Mouse (Mus musculus): ENCODE data around the gene Lpxn. TPM values are rescaled to one million over a fixed set of nuclear protein-coding genes. Genes with fewer than 3 reads are reported as not detected.

Lpxn gene
- polyA plus RNA-seq, 1 experiment: 0.18 TPM

DNA sequence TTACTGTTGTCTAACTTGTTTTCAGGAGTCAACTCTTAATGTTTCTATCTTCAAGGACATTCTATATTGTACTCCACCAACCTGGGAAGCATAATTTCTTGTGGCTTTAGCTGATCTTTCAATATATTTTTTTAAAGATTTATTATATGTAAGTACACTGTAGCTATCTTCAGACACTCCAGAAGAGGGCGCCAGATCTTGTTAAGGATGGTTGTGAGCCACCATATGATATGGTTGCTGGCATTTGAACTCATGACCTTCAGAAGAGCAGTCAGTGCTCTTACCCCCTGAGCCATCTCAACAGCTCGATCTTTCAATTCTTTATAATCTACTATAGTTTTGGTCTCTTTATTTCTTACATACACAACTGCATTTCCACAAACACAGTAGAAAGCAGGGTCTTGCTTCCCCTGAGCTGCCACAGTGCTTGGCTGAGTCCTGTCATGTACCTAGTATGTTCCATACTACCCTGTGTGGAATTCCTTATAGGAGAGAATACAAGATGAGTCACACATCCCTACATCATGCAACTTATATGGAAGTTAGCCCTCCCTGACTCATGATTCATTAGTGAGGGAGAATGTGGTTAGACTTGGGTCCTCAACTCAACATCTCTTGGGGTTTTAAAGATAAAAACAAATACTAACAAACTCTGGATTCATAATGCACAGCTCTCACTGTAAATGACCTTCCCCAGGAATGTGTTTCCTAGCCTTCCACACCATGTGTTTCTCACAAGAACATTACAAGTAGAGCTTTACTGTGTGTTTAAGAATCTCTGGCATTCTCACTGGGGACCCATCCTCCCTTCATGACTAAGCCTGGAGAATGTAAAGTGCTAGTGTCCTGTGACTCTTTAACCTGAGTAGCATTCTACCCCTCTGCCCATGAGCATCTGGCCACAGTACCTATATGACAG lies 33.5 kb upstream of the Lpxn start:
- Histone ChIP-seq H3K27me3 (ENCODE audit: control insufficient read depth, insufficient read depth, insufficient read length) (no peaks in the 10 kb centered on the region), H3K4me3 (no peak overlapping the region), H3K4me2 (ENCODE audit: low read depth) (no peak overlapping the region), H3K79me2 (ENCODE audit: control insufficient read depth, insufficient read depth) (no peaks in the 10 kb centered on the region), H3K36me3 (ENCODE audit: control insufficient read depth, insufficient read depth) (peaks cover 37% of the 10 kb centered on the region), H3ac (ENCODE audit: control insufficient read depth, insufficient read length) (no peak overlapping the region)
- TF ChIP-seq MAX (IDR thresholded peaks at IDR 0.05; ENCODE audit: low read depth) (no peak), TCF12 (IDR thresholded peaks at IDR 0.05; ENCODE audit: insufficient read depth, poor library complexity, severe bottlenecking) (no peak), MYOD1 (IDR thresholded peaks at IDR 0.05; ENCODE audit: control insufficient read depth in 1 of 3, insufficient read length in 2 of 3, low read depth in 2 of 3) (no peak), CEBPB (IDR thresholded peaks at IDR 0.05; ENCODE audit: insufficient read depth, poor library complexity, severe bottlenecking) (no peak), SRF (IDR thresholded peaks at IDR 0.05; ENCODE audit: control insufficient read depth, insufficient read length, low read depth) (no peak), MYOG (IDR thresholded peaks at IDR 0.05; ENCODE audit: control insufficient read depth in 1 of 3, insufficient read depth in 1 of 3, insufficient read length in 2 of 3, low read depth in 2 of 3) (no peak), POLR2AphosphoS2 (IDR thresholded peaks at IDR 0.05; ENCODE audit: insufficient read length, low read depth) (no peak), E2F4 (IDR thresholded peaks at IDR 0.05; ENCODE audit: insufficient read depth) (no peak), TCF3 (IDR thresholded peaks at IDR 0.05; ENCODE audit: insufficient read length, low read depth) (no peak), USF1 (IDR thresholded peaks at IDR 0.05; ENCODE audit: low read depth) (no peak), REST (IDR thresholded peaks at IDR 0.05; ENCODE audit: insufficient read depth, insufficient read length) (no peak), POLR2A (IDR thresholded peaks at IDR 0.05; ENCODE audit: insufficient read length, low read depth) (no peak)

GRCm38 (mm10) chr19:12765308-12765707 lies 30.7 kb upstream of the Lpxn start, which contains the start of gene Cntf:
Gene Cntf, minus strand, starts transcription at chr19:12765632.
- Histone ChIP-seq H3K4me2 (ENCODE audit: low read depth) (no peak within 1 kb of the TSS), H3K4me3 (no peak within 1 kb of the TSS), H3K36me3 (ENCODE audit: control insufficient read depth, insufficient read depth) (peaks cover 61% of the 10 kb centered on the region), H3K27me3 (ENCODE audit: control insufficient read depth, insufficient read depth, insufficient read length) (no peaks in the 10 kb centered on the region), H3ac (ENCODE audit: control insufficient read depth, insufficient read length) (no peak within 1 kb of the TSS), H3K79me2 (ENCODE audit: control insufficient read depth, insufficient read depth) (no peaks in the 10 kb centered on the region)
- TF ChIP-seq CEBPB (IDR thresholded peaks at IDR 0.05; ENCODE audit: insufficient read depth, poor library complexity, severe bottlenecking) (no peak), MYOG (IDR thresholded peaks at IDR 0.05; ENCODE audit: control insufficient read depth in 1 of 3, insufficient read depth in 1 of 3, insufficient read length in 2 of 3, low read depth in 2 of 3) (no peak), POLR2A (IDR thresholded peaks at IDR 0.05; ENCODE audit: insufficient read length, low read depth) (no peak), POLR2AphosphoS2 (IDR thresholded peaks at IDR 0.05; ENCODE audit: insufficient read length, low read depth) (no peak), TCF12 (IDR thresholded peaks at IDR 0.05; ENCODE audit: insufficient read depth, poor library complexity, severe bottlenecking) (no peak), TCF3 (IDR thresholded peaks at IDR 0.05; ENCODE audit: insufficient read length, low read depth) (no peak), REST (IDR thresholded peaks at IDR 0.05; ENCODE audit: insufficient read depth, insufficient read length) (no peak), MAX (IDR thresholded peaks at IDR 0.05; ENCODE audit: low read depth) (no peak), USF1 (IDR thresholded peaks at IDR 0.05; ENCODE audit: low read depth) (no peak), E2F4 (IDR thresholded peaks at IDR 0.05; ENCODE audit: insufficient read depth) (no peak), MYOD1 (IDR thresholded peaks at IDR 0.05; ENCODE audit: control insufficient read depth in 1 of 3, insufficient read length in 2 of 3, low read depth in 2 of 3) (no peak), SRF (IDR thresholded peaks at IDR 0.05; ENCODE audit: control insufficient read depth, insufficient read length, low read depth) (no peak)

DNA sequence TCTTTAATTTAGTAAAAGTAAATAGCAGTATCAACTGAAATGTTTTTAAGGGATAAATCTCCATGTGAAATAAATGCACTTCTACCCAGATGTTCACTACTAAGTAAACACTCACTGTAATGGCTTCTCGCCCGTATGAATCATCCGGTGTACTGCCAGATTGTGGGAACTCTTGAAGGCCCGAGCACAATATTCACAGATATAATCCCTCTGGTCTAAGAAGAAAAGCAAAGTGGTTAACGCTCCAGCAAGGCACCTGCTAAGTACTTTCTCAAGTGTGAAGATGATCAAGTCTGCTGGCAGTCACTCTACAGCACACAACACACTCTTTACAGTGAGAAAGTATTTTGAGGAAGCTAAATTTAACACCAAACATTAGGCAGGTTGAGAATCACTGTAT lies 25.1 kb upstream of the Lpxn start:
- Histone ChIP-seq H3K79me2 (ENCODE audit: control insufficient read depth, insufficient read depth) (peaks cover 11% of the 10 kb centered on the region), H3K27me3 (ENCODE audit: control insufficient read depth, insufficient read depth, insufficient read length) (no peaks in the 10 kb centered on the region), H3ac (ENCODE audit: control insufficient read depth, insufficient read length) (no peak overlapping the region), H3K4me3 (no peak overlapping the region), H3K4me2 (ENCODE audit: low read depth) (no peak overlapping the region), H3K36me3 (ENCODE audit: control insufficient read depth, insufficient read depth) (peaks cover 72% of the 10 kb centered on the region)
- TF ChIP-seq POLR2AphosphoS2 (IDR thresholded peaks at IDR 0.05; ENCODE audit: insufficient read length, low read depth): no peak
- no peak for TF ChIP-seq TCF3 (IDR thresholded peaks at IDR 0.05; ENCODE audit: insufficient read length, low read depth)
- TF ChIP-seq MYOD1 (IDR thresholded peaks at IDR 0.05; ENCODE audit: control insufficient read depth in 1 of 3, insufficient read length in 2 of 3, low read depth in 2 of 3): no peak
- TF ChIP-seq MYOG (IDR thresholded peaks at IDR 0.05; ENCODE audit: control insufficient read depth in 1 of 3, insufficient read depth in 1 of 3, insufficient read length in 2 of 3, low read depth in 2 of 3): no peak
- no peak for TF ChIP-seq SRF (IDR thresholded peaks at IDR 0.05; ENCODE audit: control insufficient read depth, insufficient read length, low read depth)
- no peak for TF ChIP-seq E2F4 (IDR thresholded peaks at IDR 0.05; ENCODE audit: insufficient read depth)
- TF ChIP-seq POLR2A (IDR thresholded peaks at IDR 0.05; ENCODE audit: insufficient read length, low read depth): no peak

DNA sequence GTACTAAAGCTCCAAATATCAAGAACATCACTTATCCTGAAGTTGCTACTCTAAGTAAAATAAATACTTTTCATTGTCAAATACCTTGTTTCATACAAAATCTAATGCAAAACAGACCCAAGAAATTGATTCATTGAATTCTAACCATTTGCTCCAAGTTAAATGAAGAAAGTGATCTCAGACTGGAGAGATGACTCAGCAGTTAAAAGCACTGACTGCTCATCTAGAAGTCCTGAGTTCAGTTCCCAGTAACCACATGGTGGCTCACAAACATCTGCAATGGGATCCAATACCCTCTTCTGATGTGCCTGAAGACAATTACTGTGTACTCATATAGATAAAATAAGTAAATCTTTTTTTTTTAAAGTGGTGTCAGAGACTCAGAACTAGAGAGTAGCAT lies 15.6 kb upstream of the Lpxn start:
- TF ChIP-seq CEBPB (IDR thresholded peaks at IDR 0.05; ENCODE audit: insufficient read depth, poor library complexity, severe bottlenecking) (no peak), REST (IDR thresholded peaks at IDR 0.05; ENCODE audit: insufficient read depth, insufficient read length) (no peak), USF1 (IDR thresholded peaks at IDR 0.05; ENCODE audit: low read depth) (no peak), MYOG (IDR thresholded peaks at IDR 0.05; ENCODE audit: control insufficient read depth in 1 of 3, insufficient read depth in 1 of 3, insufficient read length in 2 of 3, low read depth in 2 of 3) (no peak), E2F4 (IDR thresholded peaks at IDR 0.05; ENCODE audit: insufficient read depth) (no peak), POLR2A (IDR thresholded peaks at IDR 0.05; ENCODE audit: insufficient read length, low read depth) (no peak), TCF3 (IDR thresholded peaks at IDR 0.05; ENCODE audit: insufficient read length, low read depth) (no peak), POLR2AphosphoS2 (IDR thresholded peaks at IDR 0.05; ENCODE audit: insufficient read length, low read depth) (no peak)
- Histone ChIP-seq H3K79me2 (ENCODE audit: control insufficient read depth, insufficient read depth) (peaks cover 74% of the 10 kb centered on the region), H3K4me2 (ENCODE audit: low read depth) (no peak overlapping the region), H3K36me3 (ENCODE audit: control insufficient read depth, insufficient read depth) (peaks cover 25% of the 10 kb centered on the region), H3K27me3 (ENCODE audit: control insufficient read depth, insufficient read depth, insufficient read length) (no peaks in the 10 kb centered on the region), H3ac (ENCODE audit: control insufficient read depth, insufficient read length) (no peak overlapping the region), H3K4me3 (no peak overlapping the region)
